Mouse (Mus musculus): Measurements from ENCODE around the gene Tardbp. TPM values are rescaled to one million over a fixed set of nuclear protein-coding genes. Genes with fewer than 3 reads are reported as not detected.

The Tardbp gene
- total RNA-seq, 2 experiments from 2014 or later = 132 to 136 TPM

- peak; percentile 48 for DNase-seq
- intact Hi-C loops (cut with DNase I) = no loop called here
- Histone ChIP-seq H3K4me3 (no peak overlapping the region), H3K27ac (no peak overlapping the region)
- TF ChIP-seq CTCF (IDR thresholded peaks at IDR 0.05) = peak; percentile 55
Measured at GRCm38 (mm10) chr4:148654701-148655398, 28.0 kb upstream of the Tardbp start.

- intact Hi-C loops (cut with DNase I) = no loop called here
- TF ChIP-seq CTCF (IDR thresholded peaks at IDR 0.05) = no peak
- peak; percentile 67 for DNase-seq
- peak overlapping the region; percentile 70 for H3K27ac ChIP-seq
- H3K4me3 ChIP-seq = no peak overlapping the region
Measured at GRCm38 (mm10) chr4:148651045-148651444, 24.2 kb upstream of the Tardbp start.

- DNase-seq = no peak
- TF ChIP-seq CTCF (IDR thresholded peaks at IDR 0.05) = peak; percentile 54
- H3K27ac ChIP-seq = no peak overlapping the region
- intact Hi-C loops (cut with DNase I) = no loop called here
- H3K4me3 ChIP-seq = no peak overlapping the region
Measured at GRCm38 (mm10) chr4:148649309-148649708, 22.5 kb upstream of the Tardbp start.

GRCm38 (mm10) chr4:148646616-148647015 is 19.8 kb upstream of the Tardbp start:
- intact Hi-C loops (cut with DNase I) = no loop called here
- Histone ChIP-seq H3K27ac (no peak overlapping the region), H3K4me3 (no peak overlapping the region; the same call in 1 of the 2 replicates)
- no peak for DNase-seq
- TF ChIP-seq CTCF (IDR thresholded peaks at IDR 0.05) = no peak

- Histone ChIP-seq H3K27ac (no peak overlapping the region), H3K4me3 (no peak overlapping the region)
- intact Hi-C loops (cut with DNase I) = no loop called here
- DNase-seq = no peak
- TF ChIP-seq CTCF (IDR thresholded peaks at IDR 0.05) = no peak
Measured at GRCm38 (mm10) chr4:148644926-148645325, 18.1 kb upstream of the Tardbp start.

GRCm38 (mm10) chr4:148644157-148644511 is 17.3 kb upstream of the Tardbp start:
- H3K4me3 ChIP-seq = peak overlapping the region; percentile 65
- peak overlapping the region; percentile 55; the same call in 1 of the 2 replicates for H3K27ac ChIP-seq
- peak; percentile 74 for DNase-seq
- TF ChIP-seq CTCF (IDR thresholded peaks at IDR 0.05) = peak; percentile 94; the same call in 1 of the 2 replicates
- intact Hi-C loops (cut with DNase I) = no loop called here

GRCm38 (mm10) chr4:148643291-148644156 is 16.7 kb upstream of the Tardbp start, which contains the start of gene Gm572:
Gene Gm572 (plus strand): TSS chr4:148643317.
- peak within 1 kb of the TSS; percentile 65 for H3K4me3 ChIP-seq
- no peak for TF ChIP-seq CTCF (IDR thresholded peaks at IDR 0.05)
- intact Hi-C loops (cut with DNase I) = no loop called here
- peak within 1 kb of the TSS; percentile 55; the same call in 1 of the 2 replicates for H3K27ac ChIP-seq
- no peak for DNase-seq

GRCm38 (mm10) chr4:148641121-148641520 is 14.3 kb upstream of the Tardbp start:
- no peak for DNase-seq
- TF ChIP-seq CTCF (IDR thresholded peaks at IDR 0.05) = no peak
- intact Hi-C loops (cut with DNase I) = no loop called here
- H3K27ac ChIP-seq = no peak overlapping the region
- no peak overlapping the region for H3K4me3 ChIP-seq

GRCm38 (mm10) chr4:148639455-148639854 is 12.6 kb upstream of the Tardbp start:
- no peak overlapping the region for H3K27ac ChIP-seq
- TF ChIP-seq CTCF (IDR thresholded peaks at IDR 0.05) = no peak
- H3K4me3 ChIP-seq = no peak overlapping the region
- no peak for DNase-seq
- intact Hi-C loops (cut with DNase I) = no loop called here

GRCm38 (mm10) chr4:148638302-148638701 is 11.5 kb upstream of the Tardbp start:
- TF ChIP-seq CTCF (IDR thresholded peaks at IDR 0.05) = no peak
- DNase-seq = no peak
- Histone ChIP-seq H3K4me3 (no peak overlapping the region), H3K27ac (no peak overlapping the region)
- intact Hi-C loops (cut with DNase I) = no loop called here

- intact Hi-C loops (cut with DNase I) = no loop called here
- Histone ChIP-seq H3K4me3 (no peak overlapping the region), H3K27ac (no peak overlapping the region)
- DNase-seq = no peak
- no peak for TF ChIP-seq CTCF (IDR thresholded peaks at IDR 0.05)
Measured at GRCm38 (mm10) chr4:148635309-148635708, 8.5 kb upstream of the Tardbp start.

GRCm38 (mm10) chr4:148633395-148634061 is 6.7 kb upstream of the Tardbp start:
- TF ChIP-seq CTCF (IDR thresholded peaks at IDR 0.05) = no peak
- H3K27ac ChIP-seq = no peak overlapping the region
- no peak overlapping the region for H3K4me3 ChIP-seq
- no peak for DNase-seq
- intact Hi-C loops (cut with DNase I) = no loop called here
